Comparison of ENCODE assay signal across 12 mouse cellular contexts in genomic region chr6:141023501-141023900, GRCm38 (mm10).
"Had no signal": no experiment of that assay in that cellular context is flagged by ENCODE, and none has a peak within 500 bp of the region (broad histone marks: within the 10 kb centered on the region; RNA-seq: fewer than 3 reads in every experiment).

No protein-coding gene starts in this region.

- DNase-seq: retina, postnatal 1 day; right cerebral cortex, adult 18-20 months; right cerebral cortex, postnatal 14 days; right cerebral cortex, postnatal 25 days; right cerebral cortex, postnatal 4 days; spleen, adult 18-20 months; thymus, adult 18-20 months; thymus, adult 2 months; thymus, postnatal 14 days; thymus, postnatal 25 days; thymus, postnatal 36 days; thymus, postnatal 4 days had no signal
